Mouse (Mus musculus) stomach, embryonic 16.5 days (tissue): ENCODE measurements at regions not wholly inside any gene's neighbourhood (a gene's known extent, or its start where the extent isn't known, plus 50 kb on each side); places are given as distances from the start of the nearest gene placed in this dataset.

ENCODE experiments used
- ATAC-seq: fragments of 200-750 bp; cut with Nextera tagmentation; 2 replicates; pipeline ENCODE4 v1.8.0; 2017; ENCODE audit warnings: moderate number of reproducible peaks, moderate TSS enrichment; ENCODE audit not compliant: insufficient read depth, low FRiP score
- H3K27ac ChIP-seq: fragments of 300-500 bp; sonication (generic); 2 replicates; pipeline ENCODE4 v1.5.1; 2014; ENCODE audit warnings: low read length
- H3K27me3 ChIP-seq: fragments of 300-500 bp; sonication (generic); 2 replicates; pipeline ENCODE4 v1.6.1; 2014; ENCODE audit warnings: low read length, control low read depth, mixed read lengths; ENCODE audit not compliant: control insufficient read depth, insufficient read depth
- H3K36me3 ChIP-seq: fragments of 300-500 bp; sonication (generic); 2 replicates; pipeline ENCODE4 v1.6.1; 2014; ENCODE audit warnings: low read length; ENCODE audit not compliant: control insufficient read depth, insufficient read depth
- H3K4me1 ChIP-seq: fragments of 300-500 bp; sonication (generic); 2 replicates; pipeline ENCODE4 v1.6.1; 2014; ENCODE audit warnings: low read length, control low read depth, mixed read lengths; ENCODE audit not compliant: control insufficient read depth, insufficient read depth
- H3K4me2 ChIP-seq: fragments of 300-500 bp; sonication (generic); 2 replicates; pipeline ENCODE4 v1.6.1; 2014; ENCODE audit warnings: low read depth, low read length, mixed read lengths
- H3K4me3 ChIP-seq: fragments of 300-500 bp; sonication (generic); replicated peaks from 2 replicates; pipeline ENCODE4 v1.5.1; 2014; ENCODE audit warnings: mild to moderate bottlenecking, low read length
- H3K9ac ChIP-seq: fragments of 300-500 bp; sonication (generic); 2 replicates; pipeline ENCODE4 v1.6.1; 2014; ENCODE audit warnings: low read length
- H3K9me3 ChIP-seq: fragments of 300-500 bp; sonication (generic); replicated peaks from 2 replicates; pipeline ENCODE4 v1.6.1; 2016; ENCODE audit warnings: low read length, control low read depth; ENCODE audit not compliant: control insufficient read depth
- WGBS: fragments of 180-500 bp; shearing (Covaris S2); extraction: QIAGEN DNeasy Blood & Tissue Kit; methylation state at CpG from one replicate; pipeline ENCODE4 v1.1.7; 2014; 5-methylcytosine and 5-hydroxymethylcytosine counted together

- H3K9me3 ChIP-seq: no peaks in the 10 kb centered on the region
- H3K4me3 ChIP-seq: no peak overlapping the region
- H3K27ac ChIP-seq: no peak overlapping the region
- no peaks in the 10 kb centered on the region for H3K36me3 ChIP-seq
- no peaks in the 10 kb centered on the region for H3K27me3 ChIP-seq
- no peaks in the 10 kb centered on the region for H3K4me1 ChIP-seq
- ATAC-seq: no peak
- no peak overlapping the region for H3K4me2 ChIP-seq
- 60% methylated on average over 6 of the region's 6 CpGs for WGBS
- H3K9ac ChIP-seq: no peak overlapping the region
These were observed 117.4 kb upstream of the Rcn1 start for GRCm38 (mm10) chr2:105516267-105517133.

- H3K4me1 ChIP-seq: no peaks in the 10 kb centered on the region
- no peaks in the 10 kb centered on the region for H3K27me3 ChIP-seq
- H3K9me3 ChIP-seq: no peaks in the 10 kb centered on the region
- H3K4me3 ChIP-seq: no peak overlapping the region
- no peak overlapping the region for H3K27ac ChIP-seq
- no peak for ATAC-seq
- H3K9ac ChIP-seq: no peak overlapping the region
- H3K36me3 ChIP-seq: no peaks in the 10 kb centered on the region
- 35% methylated on average over 4 of the region's 4 CpGs for WGBS
- no peak overlapping the region for H3K4me2 ChIP-seq
These were observed 122.7 kb upstream of the Rcn1 start for GRCm38 (mm10) chr2:105521841-105522240.

- no peak overlapping the region for H3K4me2 ChIP-seq
- no peak overlapping the region for H3K4me3 ChIP-seq
- no peaks in the 10 kb centered on the region for H3K27me3 ChIP-seq
- no peaks in the 10 kb centered on the region for H3K36me3 ChIP-seq
- WGBS: 7% methylated on average over 5 of the region's 5 CpGs
- H3K27ac ChIP-seq: no peak overlapping the region
- peak; percentile 44; the same call in 1 of the 2 replicates for ATAC-seq
- H3K9me3 ChIP-seq: no peaks in the 10 kb centered on the region
- no peak overlapping the region for H3K9ac ChIP-seq
- no peaks in the 10 kb centered on the region for H3K4me1 ChIP-seq
These were observed 124.2 kb upstream of the Rcn1 start for GRCm38 (mm10) chr2:105523297-105523802.

- Histone ChIP-seq H3K36me3 (no peaks in the 10 kb centered on the region), H3K27me3 (no peaks in the 10 kb centered on the region), H3K4me2 (no peak overlapping the region), H3K4me1 (no peaks in the 10 kb centered on the region), H3K27ac (no peak overlapping the region), H3K9me3 (no peaks in the 10 kb centered on the region), H3K9ac (no peak overlapping the region), H3K4me3 (no peak overlapping the region)
- ATAC-seq: no peak
- WGBS: 71% methylated on average over 7 of the region's 7 CpGs
These were observed 126.0 kb upstream of the Rcn1 start for GRCm38 (mm10) chr2:105525111-105525610.

GRCm38 (mm10) chr2:105528535-105528934 is 129.4 kb upstream of the Rcn1 start:
- 89% methylated on average over 8 of the region's 8 CpGs for WGBS
- Histone ChIP-seq H3K4me2 (no peak overlapping the region), H3K4me1 (no peaks in the 10 kb centered on the region), H3K27me3 (no peaks in the 10 kb centered on the region), H3K4me3 (no peak overlapping the region), H3K27ac (no peak overlapping the region), H3K9ac (no peak overlapping the region), H3K36me3 (no peaks in the 10 kb centered on the region), H3K9me3 (no peaks in the 10 kb centered on the region)
- ATAC-seq: no peak

GRCm38 (mm10) chr2:105544099-105544498 is 124.6 kb upstream of the Pax6 start:
- ATAC-seq: no peak
- H3K4me1 ChIP-seq: no peaks in the 10 kb centered on the region
- 46% methylated on average over 13 of the region's 13 CpGs for WGBS
- H3K9me3 ChIP-seq: no peaks in the 10 kb centered on the region
- no peaks in the 10 kb centered on the region for H3K27me3 ChIP-seq
- H3K9ac ChIP-seq: no peak overlapping the region
- no peak overlapping the region for H3K4me3 ChIP-seq
- H3K36me3 ChIP-seq: no peaks in the 10 kb centered on the region
- no peak overlapping the region for H3K27ac ChIP-seq
- no peak overlapping the region for H3K4me2 ChIP-seq

GRCm38 (mm10) chr2:105552092-105552491 is 116.6 kb upstream of the Pax6 start:
- no peaks in the 10 kb centered on the region for H3K9me3 ChIP-seq
- no peak for ATAC-seq
- WGBS: 32% methylated on average over 2 of the region's 2 CpGs

GRCm38 (mm10) chr2:105586782-105587181 is 81.9 kb upstream of the Pax6 start:
- Histone ChIP-seq H3K27ac (no peak overlapping the region), H3K4me2 (no peak overlapping the region), H3K4me1 (0 out of 2 replicates have a peak, but pooled peaks cover 3% of the 10 kb centered on the region), H3K4me3 (no peak overlapping the region), H3K36me3 (no peaks in the 10 kb centered on the region), H3K9ac (no peak overlapping the region), H3K9me3 (no peaks in the 10 kb centered on the region), H3K27me3 (no peaks in the 10 kb centered on the region)
- 25% methylated on average over 2 of the region's 2 CpGs for WGBS
- ATAC-seq: no peak

More at GRCm38 (mm10) chr2:105552092-105552491, 116.6 kb upstream of the Pax6 start:
- H3K4me2 ChIP-seq: no peak overlapping the region
- no peak overlapping the region for H3K4me3 ChIP-seq
- no peaks in the 10 kb centered on the region for H3K36me3 ChIP-seq
- no peak overlapping the region for H3K9ac ChIP-seq
- no peaks in the 10 kb centered on the region for H3K4me1 ChIP-seq
- no peaks in the 10 kb centered on the region for H3K27me3 ChIP-seq
- no peak overlapping the region for H3K27ac ChIP-seq

GRCm38 (mm10) chr2:105594131-105594530 is 74.6 kb upstream of the Pax6 start:
- H3K27ac ChIP-seq: no peak overlapping the region

More at GRCm38 (mm10) chr2:105594131-105594530, 74.6 kb upstream of the Pax6 start:
- Histone ChIP-seq H3K27me3 (no peaks in the 10 kb centered on the region), H3K36me3 (no peaks in the 10 kb centered on the region), H3K9me3 (no peaks in the 10 kb centered on the region), H3K4me3 (no peak overlapping the region), H3K9ac (no peak overlapping the region), H3K4me2 (no peak overlapping the region), H3K4me1 (no peaks in the 10 kb centered on the region)
- WGBS: 79% methylated on average over 2 of the region's 2 CpGs
- no peak for ATAC-seq
